Mouse (Mus musculus) kidney, postnatal 36 days (tissue): Measurements from ENCODE around the gene Cd151.

Experiments used
- DNase-seq, 2 experiments: peaks; one replicate each; pipeline ENCODE4 v3.0.0; 2021 to 2022; ENCODE audit warnings: mixed read lengths in 2 of 2

Cd151 gene

GRCm38 (mm10) chr7:141467230-141468030 lies at the start of gene Cd151:
TSS of gene Cd151 (plus strand) at chr7:141467392.
- peak; percentile 95 to 97 for DNase-seq

DNA sequence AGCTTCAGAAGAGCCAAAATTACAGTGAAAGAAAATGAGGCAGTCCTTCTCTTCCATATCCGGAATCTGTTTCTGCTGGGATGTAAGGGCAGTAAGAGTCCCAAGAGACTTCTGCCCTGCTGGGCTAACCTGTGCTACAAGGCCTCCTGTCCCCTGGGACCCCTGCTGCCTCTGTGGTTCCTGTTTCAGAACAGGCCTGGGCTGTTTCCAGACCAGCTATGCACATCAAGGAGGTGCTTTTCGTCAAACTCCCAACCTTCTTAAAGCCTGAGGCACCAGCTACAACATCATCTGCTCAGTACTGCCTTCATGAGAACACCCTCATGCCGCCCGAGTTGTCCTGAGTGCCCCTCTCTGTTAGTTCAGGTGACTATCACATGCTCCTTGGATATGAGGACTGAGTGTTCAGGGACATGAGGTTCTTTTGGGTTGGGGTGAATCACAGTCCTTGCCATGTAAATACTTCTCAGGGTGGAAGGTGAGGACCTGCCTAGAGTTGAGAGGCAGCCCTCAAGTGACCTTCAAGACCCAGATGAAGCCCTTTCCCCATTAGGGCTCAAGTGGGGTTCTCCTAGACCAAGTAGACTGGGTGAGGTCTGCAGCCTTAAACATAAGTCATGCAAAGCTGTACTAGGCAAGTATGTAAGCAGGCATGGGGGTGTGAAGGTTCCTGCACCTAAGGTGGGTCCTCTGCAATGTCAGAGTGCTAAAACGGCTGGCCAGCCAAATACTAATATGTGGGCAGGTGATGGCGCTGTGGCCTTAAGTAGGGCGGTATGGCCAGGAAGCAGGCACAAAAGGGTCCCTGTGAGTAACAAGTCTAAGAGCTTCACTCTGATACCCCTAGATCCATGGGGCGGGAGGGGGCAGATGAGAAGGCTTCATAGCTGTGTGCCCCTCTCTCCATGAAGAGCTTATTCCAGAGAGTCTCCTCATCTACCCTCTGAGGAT lies 49.2 kb upstream of the Cd151 start:
- DNase-seq, result no peak

DNA sequence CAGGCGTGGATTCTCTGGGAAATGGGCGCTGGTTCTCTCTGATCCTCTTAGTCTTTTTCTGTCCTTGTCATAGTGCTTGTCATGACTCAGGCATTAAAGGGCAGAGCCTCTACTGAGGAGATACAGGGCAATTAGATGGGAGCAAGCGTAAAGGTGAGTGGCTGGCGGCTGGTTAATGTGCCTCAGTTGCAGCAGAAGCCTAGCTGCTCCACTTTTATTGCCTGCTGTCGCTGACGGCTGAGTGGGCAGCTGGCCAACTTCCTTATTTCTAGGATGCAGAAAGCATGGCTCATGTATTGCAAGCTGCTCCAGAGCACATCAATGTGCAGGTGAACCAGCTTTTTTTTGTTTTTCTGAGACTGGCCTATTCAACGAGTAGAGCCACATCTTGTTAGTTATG lies 48.2 kb upstream of the Cd151 start:
- DNase-seq, result peak in 1 of 2 experiments; percentile 78

GRCm38 (mm10) chr7:141420030-141420702 lies 47.0 kb upstream of the Cd151 start:
- DNase-seq, result no peak

- no peak for DNase-seq
Measured at GRCm38 (mm10) chr7:141423811-141424210, 43.4 kb upstream of the Cd151 start.

DNA sequence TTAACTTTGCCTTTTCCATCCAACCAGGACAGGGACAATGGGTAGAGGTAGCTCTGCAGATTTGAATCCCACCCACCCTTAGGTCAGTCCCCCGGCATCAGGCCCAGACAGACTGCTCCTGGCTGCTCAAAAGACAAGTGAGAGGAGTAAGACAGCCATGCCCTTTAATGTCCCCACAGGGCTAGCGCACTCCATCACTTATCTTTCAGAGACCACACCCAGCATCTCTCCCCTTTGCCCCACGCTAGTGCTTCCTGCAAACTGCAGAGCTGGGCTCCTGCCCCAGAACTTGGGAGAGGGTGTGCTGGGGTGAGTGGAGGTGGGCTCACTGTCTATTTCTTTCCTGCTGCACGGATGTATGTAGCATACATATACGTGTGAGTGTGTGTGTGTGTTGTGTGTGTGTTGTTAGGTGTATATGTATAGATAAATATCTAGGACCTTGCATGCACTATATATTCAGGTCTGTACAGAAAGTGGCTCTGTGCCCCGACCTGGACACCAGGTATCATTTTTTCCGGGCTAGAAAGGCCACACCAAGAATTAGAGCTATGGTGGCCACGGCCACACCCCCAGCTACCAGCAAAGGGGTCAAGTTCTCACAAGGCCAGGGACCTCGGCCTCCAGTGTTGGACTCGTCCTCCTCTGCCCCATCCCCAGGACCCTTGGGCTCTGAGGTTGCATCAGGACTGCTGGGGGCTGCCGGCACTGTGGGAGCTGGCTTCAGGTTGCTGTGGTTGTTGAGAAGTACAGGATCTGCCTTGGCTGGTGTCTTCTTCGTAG lies 40.1 kb upstream of the Cd151 start:
- DNase-seq, result no peak

DNA sequence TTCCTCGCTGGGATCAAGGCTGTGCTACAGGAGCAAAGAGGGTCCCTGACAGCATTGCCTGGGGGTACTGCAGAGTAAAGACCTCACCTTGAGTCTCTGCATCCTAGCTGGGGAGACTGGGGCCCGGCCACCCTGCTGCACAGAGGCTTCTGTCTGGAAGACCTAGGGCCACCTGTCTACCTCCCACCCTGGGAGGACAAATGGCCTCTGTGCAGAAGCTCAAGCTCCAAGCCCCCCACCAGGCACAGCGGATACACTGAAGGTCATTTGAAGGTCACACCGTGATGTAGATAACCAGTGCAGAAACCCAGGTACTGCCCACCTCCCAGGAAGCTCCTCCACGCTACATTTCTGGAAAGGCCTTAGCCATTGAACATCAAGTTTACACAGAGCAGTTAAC lies 38.5 kb upstream of the Cd151 start:
- DNase-seq, result no peak

DNA sequence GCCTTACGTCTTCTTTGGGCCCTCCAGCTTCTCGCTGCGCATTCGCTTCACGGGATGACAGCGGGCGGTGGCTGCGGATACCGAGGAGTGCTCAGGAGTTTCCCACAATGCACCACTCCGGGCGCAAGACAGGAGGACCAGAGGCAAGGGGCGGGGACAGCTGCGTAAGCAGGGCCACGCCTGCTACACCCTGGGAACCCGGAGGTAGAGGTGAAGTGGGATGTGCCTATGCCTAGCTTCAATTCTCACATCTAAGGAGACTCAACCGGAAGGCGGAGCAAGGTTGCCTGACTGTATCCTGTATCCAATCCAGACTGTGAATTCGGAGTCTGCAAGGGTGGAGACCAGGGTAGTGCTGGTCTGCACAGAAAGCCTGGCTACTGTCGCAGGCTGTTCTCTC lies 37.9 kb upstream of the Cd151 start, which contains the start of gene Cend1:
Gene Cend1, minus strand, starts transcription at position 182 of the 400 bp plus-strand sequence.
- peak; percentile 61 to 76 for DNase-seq

GRCm38 (mm10) chr7:141429840-141430584 lies 37.2 kb upstream of the Cd151 start:
- no peak for DNase-seq

GRCm38 (mm10) chr7:141430585-141431240 lies 36.5 kb upstream of the Cd151 start:
- no peak for DNase-seq

- DNase-seq, result no peak
Measured at GRCm38 (mm10) chr7:141431434-141432185, 35.6 kb upstream of the Cd151 start.

GRCm38 (mm10) chr7:141432186-141432611 lies 35.0 kb upstream of the Cd151 start:
- peak; percentile 71 to 73 for DNase-seq

GRCm38 (mm10) chr7:141432741-141433516 lies 34.3 kb upstream of the Cd151 start:
- DNase-seq, result peak; percentile 80 to 87

- no peak for DNase-seq
Measured at GRCm38 (mm10) chr7:141433517-141434400, 33.4 kb upstream of the Cd151 start.

- peak; percentile 56 to 59 for DNase-seq
Measured at GRCm38 (mm10) chr7:141434464-141434863, 32.7 kb upstream of the Cd151 start.

- DNase-seq, result peak; percentile 65 to 76
Measured at GRCm38 (mm10) chr7:141435129-141435855, 31.9 kb upstream of the Cd151 start.

DNA sequence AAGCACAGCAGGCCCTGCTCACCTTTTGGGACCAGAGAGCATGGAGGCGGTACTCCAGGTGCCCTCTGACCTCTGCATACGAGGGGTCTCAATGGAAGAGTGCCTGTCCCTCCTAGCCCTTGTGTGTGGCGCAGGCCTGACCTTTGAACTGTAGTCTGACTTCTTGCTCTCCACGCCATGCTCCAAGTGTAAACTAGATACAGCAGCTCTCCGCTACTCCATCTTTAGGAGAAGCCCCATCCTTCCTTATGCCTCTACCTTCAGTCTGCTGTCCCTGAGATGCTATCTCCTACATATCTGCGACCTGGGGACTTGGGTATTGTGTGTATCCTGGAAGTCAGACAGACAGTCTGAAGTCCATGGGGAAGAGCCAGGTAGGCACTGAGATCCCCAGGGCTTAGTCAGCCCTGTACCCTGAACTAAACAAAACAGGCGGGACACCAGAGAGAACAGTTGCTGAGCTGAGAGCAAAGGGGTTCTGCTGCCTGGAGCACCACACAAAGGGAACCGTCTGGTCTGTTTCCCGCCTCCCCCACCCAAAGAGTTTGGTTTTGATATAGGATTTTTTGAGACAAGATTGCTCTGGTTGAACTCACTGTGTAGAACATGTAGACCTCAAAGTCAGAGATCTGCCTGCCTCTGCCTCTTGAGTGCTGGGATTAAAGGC lies 31.2 kb upstream of the Cd151 start:
- DNase-seq, result peak in 1 of 2 experiments; percentile 47
